Mouse (Mus musculus) lung, embryonic 15.5 days (tissue): ENCODE measurements around the gene Pdss1. TPM values are rescaled to one million over a fixed set of nuclear protein-coding genes. Genes with fewer than 3 reads are reported as not detected.

Experiments
- ATAC-seq: fragments of 200-750 bp; cut with Nextera tagmentation; 2 replicates; pipeline ENCODE4 v1.8.0; 2017; ENCODE audit warnings: moderate number of reproducible peaks, borderline replicate concordance; ENCODE audit not compliant: low FRiP score, low TSS enrichment; ENCODE audit errors: extremely low read depth
- H3K27ac ChIP-seq: fragments of 300-500 bp; sonication (generic); 2 replicates; pipeline ENCODE4 v1.5.1; 2015; ENCODE audit warnings: moderate library complexity, mild to moderate bottlenecking, inconsistent platforms
- H3K27me3 ChIP-seq: fragments of 300-500 bp; sonication (generic); 2 replicates; pipeline ENCODE4 v1.6.1; 2015; ENCODE audit warnings: inconsistent platforms
- H3K36me3 ChIP-seq: fragments of 300-500 bp; sonication (generic); 2 replicates; pipeline ENCODE4 v1.6.1; 2015; ENCODE audit warnings: inconsistent platforms
- H3K4me1 ChIP-seq: fragments of 300-500 bp; sonication (generic); 2 replicates; pipeline ENCODE4 v1.6.1; 2015; ENCODE audit warnings: inconsistent platforms
- H3K4me2 ChIP-seq: fragments of 300-500 bp; sonication (generic); 2 replicates; pipeline ENCODE4 v1.6.1; 2015; ENCODE audit warnings: inconsistent platforms, mild to moderate bottlenecking, moderate library complexity
- H3K4me3 ChIP-seq: fragments of 300-500 bp; sonication (generic); 2 replicates; pipeline ENCODE4 v1.5.1; 2015; ENCODE audit warnings: mild to moderate bottlenecking, inconsistent platforms
- H3K9ac ChIP-seq: fragments of 300-500 bp; sonication (generic); 2 replicates; pipeline ENCODE4 v1.6.1; 2015; ENCODE audit warnings: inconsistent platforms
- H3K9me3 ChIP-seq: fragments of 300-500 bp; sonication (generic); 2 replicates; pipeline ENCODE4 v1.6.1; 2016; ENCODE audit warnings: inconsistent platforms
- WGBS: fragments of 180-500 bp; shearing (Covaris S2); methylation state at CpG from one replicate; pipeline ENCODE4 v1.1.7; 2015; 5-methylcytosine and 5-hydroxymethylcytosine counted together
- polyA plus RNA-seq: library from polyadenylated mRNA; unstranded; fragments of >200 nt; fragmentation: Nextera tagmentation; extraction: Ambion mirVana; gene quantifications from 2 replicates; pipeline ENCODE4 v1.2.1, GENCODE M21; 2015

Gene Pdss1
- polyA plus RNA-seq, 1 experiment from 2014 or later = 21.6 TPM

DNA sequence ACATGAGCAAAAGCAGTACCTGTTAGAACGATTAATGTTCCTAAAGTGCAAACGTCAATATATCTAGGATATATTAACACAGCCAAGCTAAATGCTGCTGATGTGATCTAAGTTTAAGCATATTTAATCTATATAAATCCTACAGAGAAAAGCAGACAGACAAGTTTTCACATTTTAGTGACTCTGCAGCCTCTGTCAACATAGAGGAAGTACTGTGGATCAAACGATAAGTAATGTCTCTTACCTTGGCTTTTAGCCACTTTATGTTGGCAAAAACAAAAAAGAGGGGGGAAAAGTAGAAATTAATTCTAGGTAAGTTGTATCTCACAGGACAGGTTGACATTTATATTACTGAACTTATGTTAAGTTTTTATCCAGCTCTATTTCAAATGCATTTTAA lies 67.6 kb downstream of the Pdss1 start:
- 0 out of 2 replicates have a peak, but pooled peaks cover 6% of the 10 kb centered on the region for H3K36me3 ChIP-seq
- H3K9me3 ChIP-seq = no peaks in the 10 kb centered on the region
- no peak overlapping the region for H3K4me3 ChIP-seq
- no peak overlapping the region for H3K9ac ChIP-seq
- WGBS = 76% methylated on average over 3 of the region's 3 CpGs
- H3K27me3 ChIP-seq = no peaks in the 10 kb centered on the region
- no peak for ATAC-seq
- H3K4me1 ChIP-seq = no peaks in the 10 kb centered on the region
- H3K4me2 ChIP-seq = no peak overlapping the region
- H3K27ac ChIP-seq = no peak overlapping the region

GRCm38 (mm10) chr2:22977387-22977973 lies 82.2 kb downstream of the Pdss1 start:
- Histone ChIP-seq H3K36me3 (no peaks in the 10 kb centered on the region), H3K4me1 (no peaks in the 10 kb centered on the region), H3K27me3 (no peaks in the 10 kb centered on the region), H3K27ac (no peak overlapping the region), H3K4me3 (no peak overlapping the region), H3K9me3 (no peaks in the 10 kb centered on the region), H3K4me2 (no peak overlapping the region), H3K9ac (no peak overlapping the region)
- no peak for ATAC-seq
- WGBS = 70% methylated on average over 3 of the region's 3 CpGs

DNA sequence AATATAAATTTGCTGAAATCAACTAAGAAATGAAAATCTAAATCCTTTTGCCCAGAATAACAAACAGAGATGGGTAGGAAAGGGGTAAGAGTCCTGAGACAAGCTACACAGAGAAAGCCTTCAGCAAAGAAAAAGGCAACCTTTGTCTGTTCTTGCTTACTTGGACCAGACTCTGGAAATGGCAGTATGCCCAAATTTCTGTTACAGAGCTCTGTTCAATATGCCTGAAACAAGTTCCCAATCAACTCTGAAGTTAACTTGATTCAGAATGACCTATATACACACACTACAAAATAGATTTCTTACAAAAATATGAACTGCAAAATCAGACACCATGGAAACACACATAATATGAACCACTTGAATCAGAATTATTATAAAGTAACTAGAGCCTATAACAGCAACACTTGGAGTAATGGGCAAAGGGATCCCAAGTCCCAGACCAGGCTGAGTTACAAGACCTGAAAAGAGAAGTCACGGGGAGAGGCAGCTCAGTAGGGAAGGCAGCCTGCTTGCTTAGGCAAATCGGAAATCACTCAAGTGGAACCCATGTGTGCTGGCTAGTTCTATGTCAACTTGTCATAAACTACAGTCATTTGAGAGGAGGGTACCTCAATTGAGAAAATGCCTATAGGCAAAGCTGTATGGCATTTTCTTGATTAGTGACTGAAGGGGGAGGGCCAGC lies 90.8 kb downstream of the Pdss1 start:
- 67% methylated on average over 2 of the region's 2 CpGs for WGBS
- Histone ChIP-seq H3K9ac (no peak overlapping the region), H3K9me3 (no peaks in the 10 kb centered on the region), H3K4me3 (no peak overlapping the region), H3K27me3 (no peaks in the 10 kb centered on the region), H3K36me3 (no peaks in the 10 kb centered on the region), H3K4me1 (no peaks in the 10 kb centered on the region), H3K27ac (no peak overlapping the region), H3K4me2 (no peak overlapping the region)
- no peak for ATAC-seq

Other genes with a start within 250 kb of the Pdss1 start
- 1.6 and 2.1 TPM in 2 replicates for gene Apbb1ip, start 121.4 kb upstream of the Pdss1 start, polyA plus RNA-seq
- 47.1 and 50.6 TPM in 2 replicates for gene Abi1, start 144.7 kb downstream of the Pdss1 start, polyA plus RNA-seq
- 30.2 and 30.7 TPM in 2 replicates for gene Acbd5, start 172.6 kb downstream of the Pdss1 start, polyA plus RNA-seq